Mouse (Mus musculus): ENCODE results near the gene Pkd1. TPM values are rescaled to one million over a fixed set of nuclear protein-coding genes. Genes with fewer than 3 reads are reported as not detected.

Pkd1 gene
- polyA plus RNA-seq, 1 experiment from 2014 or later, result 3.3 TPM

- peak overlapping the region; percentile 46 for H3K4me2 ChIP-seq
- peaks cover 86% of the 10 kb centered on the region for H3K36me3 ChIP-seq
- H3K9me3 ChIP-seq (replicated peaks), result no peaks in the 10 kb centered on the region
- H3K4me1 ChIP-seq (replicated peaks), result peaks cover 30% of the 10 kb centered on the region
- H3K9ac ChIP-seq, result peak overlapping the region; percentile 67
- peak overlapping the region; percentile 90 for H3K27ac ChIP-seq
- ATAC-seq (ENCODE audit: low read depth), result peak; percentile 97
- WGBS (ENCODE audit: insufficient replicate concordance), result 28% methylated on average over 14 of the region's 14 CpGs
- peak; percentile 76 for DNase-seq
- 0 out of 2 replicates have a peak overlapping the region, but pooled peaks have one; percentile 7 for H3K4me3 ChIP-seq (replicated peaks)
- no peaks in the 10 kb centered on the region for H3K27me3 ChIP-seq
Observed at GRCm38 (mm10) chr17:24617561-24618194, 68.0 kb downstream of the Pkd1 start.

DNA sequence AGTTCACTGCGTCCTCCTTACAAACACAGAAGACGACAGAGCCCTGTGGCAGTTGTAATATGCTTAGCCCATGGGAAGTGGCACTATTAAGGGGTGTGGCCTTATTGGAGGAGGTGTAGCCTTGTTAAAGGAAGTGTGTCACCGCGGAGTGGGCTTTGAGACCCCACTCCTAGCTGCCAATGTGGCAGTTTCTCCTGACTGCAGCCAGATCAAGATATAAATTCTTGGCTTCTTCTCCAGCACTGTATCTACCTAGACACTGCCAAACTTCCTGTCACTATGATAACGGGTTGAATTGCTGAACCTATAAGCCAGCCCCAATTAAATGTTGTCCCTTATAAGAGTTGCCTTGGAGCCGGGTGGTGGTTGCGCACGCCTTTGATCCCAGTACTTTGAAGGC lies 75.8 kb downstream of the Pkd1 start:
- WGBS (ENCODE audit: insufficient replicate concordance), result 82% methylated on average over 8 of the region's 8 CpGs
- no peak for ATAC-seq (ENCODE audit: low read depth)
- H3K27me3 ChIP-seq, result no peaks in the 10 kb centered on the region
- peaks cover 7% of the 10 kb centered on the region for H3K4me1 ChIP-seq (replicated peaks)
- H3K36me3 ChIP-seq, result peaks cover 92% of the 10 kb centered on the region
- no peak overlapping the region for H3K4me3 ChIP-seq (replicated peaks)
- no peak for DNase-seq
- no peaks in the 10 kb centered on the region for H3K9me3 ChIP-seq (replicated peaks)
- no peak overlapping the region for H3K4me2 ChIP-seq
- no peak overlapping the region for H3K27ac ChIP-seq
- H3K9ac ChIP-seq, result no peak overlapping the region

DNA sequence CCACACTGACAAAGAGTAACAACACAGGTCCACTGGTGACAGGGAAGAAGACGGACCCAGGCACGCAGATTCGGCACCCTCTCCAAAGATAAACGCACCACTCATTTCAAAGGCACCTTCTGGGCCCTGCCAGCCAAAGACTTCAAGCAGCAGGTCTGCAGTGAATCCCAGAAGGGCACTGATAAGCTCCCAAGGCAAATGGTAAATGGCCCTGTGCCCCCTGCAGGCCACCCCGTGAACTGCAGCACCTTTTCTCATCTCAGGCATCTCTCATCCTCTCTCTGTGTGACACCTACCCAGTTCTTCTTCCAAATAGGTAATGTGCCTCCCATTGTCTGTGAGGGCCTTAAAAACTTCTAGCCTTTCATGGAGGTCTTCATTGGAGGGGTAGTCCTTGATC lies 79.0 kb downstream of the Pkd1 start:
- Histone ChIP-seq H3K4me3 (replicated peaks) (no peak overlapping the region), H3K27me3 (no peaks in the 10 kb centered on the region), H3K9ac (no peak overlapping the region), H3K4me2 (no peak overlapping the region), H3K4me1 (replicated peaks) (peaks cover 26% of the 10 kb centered on the region), H3K27ac (no peak overlapping the region), H3K9me3 (replicated peaks) (no peaks in the 10 kb centered on the region), H3K36me3 (peaks cover 63% of the 10 kb centered on the region)
- 16% methylated on average over 5 of the region's 5 CpGs for WGBS (ENCODE audit: insufficient replicate concordance)
- DNase-seq, result peak; percentile 75
- 0 out of 2 replicates have a peak, but pooled peaks have one; percentile 7 for ATAC-seq (ENCODE audit: low read depth)

- Histone ChIP-seq H3K36me3 (peaks cover 48% of the 10 kb centered on the region), H3K4me3 (replicated peaks) (no peak overlapping the region), H3K9ac (no peak overlapping the region), H3K4me2 (no peak overlapping the region), H3K4me1 (replicated peaks) (peaks cover 29% of the 10 kb centered on the region), H3K9me3 (replicated peaks) (no peaks in the 10 kb centered on the region), H3K27ac (no peak overlapping the region), H3K27me3 (no peaks in the 10 kb centered on the region)
- WGBS (ENCODE audit: insufficient replicate concordance), result 82% methylated on average over 14 of the region's 14 CpGs
- no peak for DNase-seq
- no peak for ATAC-seq (ENCODE audit: low read depth)
Observed at GRCm38 (mm10) chr17:24630072-24630471, 80.4 kb downstream of the Pkd1 start.

GRCm38 (mm10) chr17:24632167-24632812 lies 82.7 kb downstream of the Pkd1 start, which contains the start of the genes Tsc2 and Nthl1:
Tsc2 (minus strand) TSS chr17:24632630.
Nthl1 (plus strand) TSS chr17:24632680.
- Histone ChIP-seq H3K27ac (peak within 1 kb of the TSS; percentile 67), H3K9ac (peak within 1 kb of the TSS; percentile 79), H3K27me3 (no peaks in the 10 kb centered on the region), H3K36me3 (peaks cover 30% of the 10 kb centered on the region), H3K4me1 (replicated peaks) (peaks cover 41% of the 10 kb centered on the region), H3K4me2 (peak within 1 kb of the TSS; percentile 82), H3K4me3 (replicated peaks) (peak within 1 kb of the TSS; percentile 70), H3K9me3 (replicated peaks) (no peaks in the 10 kb centered on the region)
- ATAC-seq (ENCODE audit: low read depth) (peak; percentile 81), DNase-seq (peak; percentile 77)
- 2% methylated on average over 51 of the region's 51 CpGs for WGBS (ENCODE audit: insufficient replicate concordance)

DNA sequence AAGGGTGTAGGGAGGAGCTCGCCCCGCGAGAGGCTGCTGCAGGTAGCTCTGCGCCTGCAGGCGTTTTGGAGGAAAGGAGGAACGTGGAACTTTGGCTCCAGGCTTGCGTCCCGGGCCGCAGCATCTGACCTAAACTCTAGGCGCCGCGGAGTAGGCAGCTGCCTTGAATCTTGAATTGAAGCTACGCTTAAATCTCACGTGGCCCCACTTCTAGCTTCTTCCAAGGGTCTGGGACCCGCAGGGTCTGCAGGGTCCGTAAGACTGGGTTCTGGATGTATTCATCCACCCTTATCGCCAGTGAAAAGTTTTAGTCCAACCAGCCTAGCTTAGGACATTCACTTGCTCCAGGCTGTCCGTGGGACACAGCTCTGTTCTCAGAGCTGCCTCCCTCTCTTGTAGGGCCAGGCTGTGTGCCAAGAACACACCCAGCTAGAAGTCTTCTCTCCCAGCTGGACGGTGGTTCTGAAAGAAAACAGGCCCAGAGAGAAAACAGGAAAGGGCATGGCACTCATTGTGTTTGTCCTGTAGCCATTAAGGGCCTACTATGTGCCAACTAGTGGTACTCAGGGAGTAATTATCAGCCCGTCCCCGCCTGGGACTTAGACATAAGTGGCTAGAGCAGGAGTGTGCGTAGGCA lies 83.3 kb downstream of the Pkd1 start:
- DNase-seq, result no peak
- 15% methylated on average over 22 of the region's 22 CpGs for WGBS (ENCODE audit: insufficient replicate concordance)
- peaks cover 25% of the 10 kb centered on the region for H3K36me3 ChIP-seq

GRCm38 (mm10) chr17:24633831-24634230 lies 84.2 kb downstream of the Pkd1 start:
- Histone ChIP-seq H3K36me3 (peaks cover 18% of the 10 kb centered on the region), H3K9me3 (replicated peaks) (no peaks in the 10 kb centered on the region), H3K27me3 (no peaks in the 10 kb centered on the region), H3K9ac (no peak overlapping the region), H3K4me2 (no peak overlapping the region), H3K4me3 (replicated peaks) (no peak overlapping the region), H3K27ac (no peak overlapping the region), H3K4me1 (replicated peaks) (peaks cover 36% of the 10 kb centered on the region)
- ATAC-seq (ENCODE audit: low read depth) (no peak), DNase-seq (no peak)
- WGBS (ENCODE audit: insufficient replicate concordance), result 81% methylated on average over 11 of the region's 11 CpGs

More for the DNA sequence above, 83.3 kb downstream of the Pkd1 start:
- Histone ChIP-seq H3K27ac (peak overlapping the region; percentile 67), H3K9ac (peak overlapping the region; percentile 79), H3K27me3 (no peaks in the 10 kb centered on the region), H3K4me1 (replicated peaks) (peaks cover 42% of the 10 kb centered on the region), H3K4me2 (peak overlapping the region; percentile 82), H3K9me3 (replicated peaks) (no peaks in the 10 kb centered on the region), H3K4me3 (replicated peaks) (peak overlapping the region; percentile 70)
- peak; percentile 13; the same call in 1 of the 2 replicates for ATAC-seq (ENCODE audit: low read depth)

DNA sequence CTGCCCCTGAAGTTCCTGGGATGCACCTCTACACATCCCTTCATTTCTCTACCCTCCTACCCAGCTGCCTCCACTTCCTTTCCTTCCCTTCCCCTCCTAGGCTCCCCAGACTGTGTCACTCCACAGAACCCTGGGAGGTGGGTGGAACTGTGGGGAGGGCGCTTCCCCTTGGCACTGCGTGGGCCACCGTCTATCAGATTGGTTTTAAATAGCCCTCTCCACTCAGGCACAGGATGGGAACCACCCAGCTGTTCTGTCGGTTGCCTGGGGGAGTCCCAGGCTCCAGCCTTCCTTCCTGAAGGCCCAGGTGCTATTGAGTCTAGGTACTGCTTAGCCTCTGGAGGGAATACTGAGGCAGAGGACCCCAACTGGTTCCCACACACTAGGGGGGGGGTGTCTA lies 85.4 kb downstream of the Pkd1 start:
- WGBS (ENCODE audit: insufficient replicate concordance), result 51% methylated on average over 4 of the region's 4 CpGs
- H3K4me3 ChIP-seq (replicated peaks), result no peak overlapping the region
- no peak overlapping the region for H3K27ac ChIP-seq
- H3K27me3 ChIP-seq, result no peaks in the 10 kb centered on the region
- H3K36me3 ChIP-seq, result peaks cover 7% of the 10 kb centered on the region; the same call in 1 of the 2 replicates
- DNase-seq (no peak), ATAC-seq (ENCODE audit: low read depth) (no peak)
- no peak overlapping the region for H3K9ac ChIP-seq
- no peak overlapping the region for H3K4me2 ChIP-seq
- no peaks in the 10 kb centered on the region for H3K9me3 ChIP-seq (replicated peaks)
- peaks cover 36% of the 10 kb centered on the region for H3K4me1 ChIP-seq (replicated peaks)

DNA sequence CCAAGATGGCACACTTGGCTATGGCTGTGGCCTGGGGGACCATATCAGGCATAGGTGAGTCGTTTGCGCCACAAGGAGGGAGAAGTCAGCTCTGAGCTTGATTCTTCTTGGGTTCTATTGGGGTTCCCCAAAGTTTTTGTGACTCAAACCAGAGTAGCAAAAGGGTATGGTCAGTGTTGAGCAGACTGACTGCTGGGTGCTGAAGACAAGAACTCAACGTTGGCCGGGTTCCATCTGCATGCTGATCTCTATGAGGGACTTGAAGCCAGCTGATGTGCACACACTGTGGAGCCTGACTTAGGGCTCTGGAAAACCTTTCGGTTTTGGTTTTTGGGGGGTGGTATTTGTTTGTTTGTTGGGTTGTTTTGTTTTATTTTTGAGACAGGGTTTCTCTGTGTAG lies 86.1 kb downstream of the Pkd1 start:
- Histone ChIP-seq H3K27ac (no peak overlapping the region), H3K27me3 (no peaks in the 10 kb centered on the region), H3K4me1 (replicated peaks) (peaks cover 36% of the 10 kb centered on the region)

DNA sequence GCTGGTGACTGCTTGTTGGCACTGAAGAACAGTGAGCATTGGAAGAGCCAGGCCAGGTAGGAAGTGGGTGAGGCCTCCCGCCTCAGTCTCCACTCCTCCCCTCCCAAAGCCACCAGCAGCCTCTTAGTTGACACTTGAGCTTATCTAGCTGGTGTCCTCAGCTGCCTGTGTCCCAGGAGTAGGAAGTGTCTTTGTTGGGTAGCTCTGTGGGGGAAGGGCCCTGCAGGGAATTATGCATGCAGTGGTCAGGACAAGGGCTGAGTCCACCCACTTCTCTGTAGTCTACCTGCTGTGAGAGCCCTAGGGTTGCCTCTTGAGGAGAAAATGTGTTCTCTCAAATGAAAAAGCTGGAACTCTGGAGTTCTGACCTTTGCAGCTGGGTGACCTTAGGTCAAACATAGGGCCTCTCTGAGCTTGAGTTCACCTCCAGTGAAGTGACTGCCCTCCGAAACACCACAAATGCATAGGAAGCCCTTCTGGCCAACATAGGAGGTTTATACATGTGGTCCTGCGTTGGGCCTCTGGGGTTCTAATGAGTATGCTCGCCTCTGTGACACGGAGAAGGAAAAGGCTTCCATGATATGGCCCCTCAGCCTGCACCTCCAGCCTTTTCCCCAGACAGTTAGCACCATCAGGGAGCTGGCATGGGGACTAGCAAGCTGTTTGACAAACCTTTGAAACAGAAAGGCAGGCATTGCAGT lies 87.3 kb downstream of the Pkd1 start:
- Histone ChIP-seq H3K27me3 (no peaks in the 10 kb centered on the region), H3K9ac (0 out of 2 replicates have a peak overlapping the region, but pooled peaks have one; percentile 27), H3K4me1 (replicated peaks) (peaks cover 30% of the 10 kb centered on the region), H3K27ac (no peak overlapping the region), H3K9me3 (replicated peaks) (no peaks in the 10 kb centered on the region), H3K4me3 (replicated peaks) (no peak overlapping the region), H3K4me2 (no peak overlapping the region), H3K36me3 (0 out of 2 replicates have a peak, but pooled peaks cover 4% of the 10 kb centered on the region)
- DNase-seq (no peak), ATAC-seq (ENCODE audit: low read depth) (no peak)
- 48% methylated on average over 5 of the region's 5 CpGs for WGBS (ENCODE audit: insufficient replicate concordance)

More for the DNA sequence above, 86.1 kb downstream of the Pkd1 start:
- Histone ChIP-seq H3K4me2 (no peak overlapping the region), H3K9me3 (replicated peaks) (no peaks in the 10 kb centered on the region), H3K36me3 (0 out of 2 replicates have a peak, but pooled peaks cover 4% of the 10 kb centered on the region), H3K4me3 (replicated peaks) (no peak overlapping the region), H3K9ac (no peak overlapping the region)
- WGBS (ENCODE audit: insufficient replicate concordance), result 86% methylated on average over 5 of the region's 5 CpGs
- no peak for ATAC-seq (ENCODE audit: low read depth)
- no peak for DNase-seq

- 80% methylated on average over 4 of the region's 4 CpGs for WGBS (ENCODE audit: insufficient replicate concordance)
- H3K9ac ChIP-seq, result no peak overlapping the region
Observed at GRCm38 (mm10) chr17:24638214-24638613, 88.6 kb downstream of the Pkd1 start.

More at GRCm38 (mm10) chr17:24638214-24638613, 88.6 kb downstream of the Pkd1 start:
- H3K27ac ChIP-seq, result no peak overlapping the region
- H3K36me3 ChIP-seq, result 0 out of 2 replicates have a peak, but pooled peaks cover 4% of the 10 kb centered on the region
- H3K4me3 ChIP-seq (replicated peaks), result no peak overlapping the region
- DNase-seq (no peak), ATAC-seq (ENCODE audit: low read depth) (no peak)
- no peaks in the 10 kb centered on the region for H3K9me3 ChIP-seq (replicated peaks)
- no peaks in the 10 kb centered on the region for H3K27me3 ChIP-seq
- no peak overlapping the region for H3K4me2 ChIP-seq
- peaks cover 21% of the 10 kb centered on the region for H3K4me1 ChIP-seq (replicated peaks)
